Mouse (Mus musculus): ENCODE data around the gene As3mt.

- TF ChIP-seq CTCF (IDR thresholded peaks at IDR 0.05; ENCODE audit: control insufficient read depth, insufficient read depth, low read length) (no peak), POLR2A (IDR thresholded peaks at IDR 0.05; ENCODE audit: borderline replicate concordance, control insufficient read depth, low read depth, low read length) (no peak)
Measured at GRCm38 (mm10) chr19:46675641-46676040, 31.6 kb upstream of the As3mt start.
